Mouse (Mus musculus) kidney, adult 2 months (tissue): ENCODE measurements around the gene Btbd19.

Experiments used
- CTCF ChIP-seq: fragments of 200-500 bp; conservative IDR thresholded peaks from 2 replicates; pipeline ENCODE4 v1.5.1; 2011; ENCODE audit warnings: low read depth, mild to moderate bottlenecking, control low read depth, low read length, moderate library complexity, mixed read lengths; ENCODE audit not compliant: insufficient read depth, insufficient read length
- POLR2A ChIP-seq: fragments of 200-500 bp; IDR thresholded peaks from one replicate; pipeline ENCODE4 v1.6.1; 2011; ENCODE audit warnings: low read depth, low read length, control low read depth

GRCm38 (mm10) chr4:117148047-117148713, 22.7 kb upstream of the Btbd19 start:
- TF ChIP-seq CTCF = no peak
- no peak for TF ChIP-seq POLR2A
